Mouse (Mus musculus) adipose tissue, adult 10 weeks (tissue): ENCODE measurements around the gene Otud7a. TPM values are rescaled to one million over a fixed set of nuclear protein-coding genes. Genes with fewer than 3 reads are reported as not detected.

Source experiments
- polyA plus RNA-seq: library from polyadenylated mRNA; stranded (reverse); fragments of 350-450 nt; fragmentation: Illumina TruSeq; extraction: RNeasy Lipid Tissue Mini Kit (QIAGEN cat#74804); gene quantifications from one replicate; pipeline ENCODE4 v1.2.3, GENCODE M21; 2014; ENCODE audit warnings: low read depth, low replicate concordance

Gene Otud7a
- not detected for polyA plus RNA-seq

GRCm38 (mm10) chr7:63444484-63445345 is at the start of gene Otud7a:
Gene Otud7a (plus strand): TSS chr7:63444751.

Other genes starting within 250 kb of the Otud7a start
- not detected for gene Chrna7, start 232.2 kb upstream of the Otud7a start, polyA plus RNA-seq